ENCODE assay signal across 23 mouse cellular contexts in genomic region chr11:106842002-106842401, GRCm38 (mm10). TPM values are rescaled to one million over a fixed set of nuclear protein-coding genes. Genes with fewer than 3 reads are reported as not detected.
DNase-seq lines count a peak whose midpoint lies in the region; ATAC-seq and TF ChIP-seq lines count a peak whose summit lies in the region.
"Had no signal": no experiment of that assay in that cellular context is flagged by ENCODE, and none has a peak within 500 bp of the region (broad histone marks: within the 10 kb centered on the region; RNA-seq: fewer than 3 reads in every experiment).

No protein-coding gene starts in this region.

- no peaks in the 10 kb centered on the region for H3K27me3 ChIP-seq in kidney, adult 2 months (replicated peaks; ENCODE audit: control insufficient read depth, insufficient read depth, low read length)
- no peaks in the 10 kb centered on the region for H3K27me3 ChIP-seq in kidney, embryonic 14.5 days (ENCODE audit: control insufficient read depth, insufficient read depth, low read length)
- H3K27me3 ChIP-seq in liver, postnatal 0 days (ENCODE audit: insufficient read depth, low read length): no peaks in the 10 kb centered on the region
- H3K27me3 ChIP-seq: embryonic facial prominence, embryonic 15.5 days; neural tube, embryonic 13.5 days had no signal

- H3K36me3 ChIP-seq in kidney, adult 2 months (ENCODE audit: control insufficient read depth, insufficient read depth, low read length): peaks cover 7% of the 10 kb centered on the region
- H3K36me3 ChIP-seq in kidney, embryonic 14.5 days (ENCODE audit: control insufficient read depth, insufficient read depth, low read length): peaks cover 48% of the 10 kb centered on the region
- H3K36me3 ChIP-seq in liver, postnatal 0 days (replicated peaks; ENCODE audit: insufficient read depth, low read length): peaks cover 36% of the 10 kb centered on the region

- ATAC-seq in kidney, embryonic 14.5 days (ENCODE audit: low FRiP score, low TSS enrichment): no peak
- ATAC-seq in liver, postnatal 0 days: peak; percentile 77
- no peak for ATAC-seq in inflammation-experienced regulatory T-cells, adult 6 months
- ATAC-seq: CD4-positive, CD25-positive, alpha-beta regulatory T cell, adult 4 months; forebrain, embryonic 14.5 days; hindbrain, embryonic 16.5 days; intestine, embryonic 16.5 days had no signal

- TF ChIP-seq POLR2A in kidney, adult 2 months (IDR thresholded peaks at IDR 0.05; ENCODE audit: low read depth, low read length): no peak

- TF ChIP-seq EP300 in liver, postnatal 0 days (IDR thresholded peaks at IDR 0.05; ENCODE audit: low read depth): no peak

- DNase-seq in cerebellum, adult 18-20 months: peak; percentile 52 to 61
- DNase-seq in cerebellum, adult 8-10 months: no peak
- DNase-seq in kidney, adult 2 months: peak; percentile 73
- DNase-seq in liver, postnatal 0 days: no peak
- DNase-seq in liver: no peak
- DNase-seq: adrenal gland, postnatal 14 days; lung, postnatal 4 days; midbrain, embryonic 14.5 days; retina, postnatal 1 day; right cerebral cortex, postnatal 25 days; spleen, adult 18-20 months had no signal

- WGBS in kidney, adult 2 months: 59% methylated on average over 3 of the region's 3 CpGs
- WGBS in kidney, embryonic 14.5 days: 92% methylated on average over 3 of the region's 3 CpGs
- 83% methylated on average over 3 of the region's 3 CpGs for WGBS in liver, postnatal 0 days (ENCODE audit: insufficient replicate concordance)

- no peak overlapping the region for H3K4me3 ChIP-seq in kidney, adult 2 months (ENCODE audit: insufficient read depth, low read depth, low read length)
- H3K4me3 ChIP-seq in kidney, embryonic 14.5 days (ENCODE audit: low read length): no peak overlapping the region
- H3K4me3 ChIP-seq in liver, postnatal 0 days (ENCODE audit: low read depth, low read length): no peak overlapping the region
- H3K4me3 ChIP-seq: embryonic facial prominence, embryonic 15.5 days; heart, embryonic 10.5 days; hindbrain, embryonic 10.5 days; myocyte; neural tube, embryonic 13.5 days had no signal

- H3K9ac ChIP-seq in kidney, embryonic 14.5 days (ENCODE audit: low read depth, low read length): no peak overlapping the region
- no peak overlapping the region for H3K9ac ChIP-seq in liver, postnatal 0 days (replicated peaks)
- H3K9ac ChIP-seq: embryonic facial prominence, embryonic 15.5 days; liver, embryonic 14.5 days; neural tube, embryonic 13.5 days had no signal

- no peak for TF ChIP-seq CTCF in kidney, adult 2 months (conservative IDR thresholded peaks at IDR 0.05; ENCODE audit: insufficient read depth, insufficient read length, low read depth, low read length)
- TF ChIP-seq CTCF in liver, postnatal 0 days (IDR thresholded peaks at IDR 0.05; ENCODE audit: low read depth): no peak

- 0 out of 2 replicates have a peak overlapping the region, but pooled peaks have one; percentile 29 for H3K27ac ChIP-seq in kidney, adult 2 months (ENCODE audit: insufficient read depth, low read depth, low read length)
- no peak overlapping the region for H3K27ac ChIP-seq in kidney, embryonic 14.5 days (ENCODE audit: low read depth, low read length)
- peak overlapping the region; percentile 56; the same call in 1 of the 2 replicates for H3K27ac ChIP-seq in liver, postnatal 0 days (ENCODE audit: low read depth)
- H3K27ac ChIP-seq: embryonic facial prominence, embryonic 15.5 days; heart, embryonic 10.5 days; hindbrain, embryonic 10.5 days; liver, embryonic 14.5 days; neural tube, embryonic 13.5 days had no signal

- no peak overlapping the region for H3K4me2 ChIP-seq in kidney, embryonic 14.5 days (replicated peaks; ENCODE audit: low read depth, low read length)
- no peak overlapping the region for H3K4me2 ChIP-seq in liver, postnatal 0 days (ENCODE audit: low read depth, low read length)
- H3K4me2 ChIP-seq: embryonic facial prominence, embryonic 15.5 days; neural tube, embryonic 13.5 days had no signal

- peaks cover 4% of the 10 kb centered on the region; the same call in 1 of the 2 replicates for H3K4me1 ChIP-seq in kidney, adult 2 months (ENCODE audit: control insufficient read depth, insufficient read depth, low read length)
- H3K4me1 ChIP-seq in kidney, embryonic 14.5 days (ENCODE audit: control insufficient read depth, insufficient read depth, low read length): no peaks in the 10 kb centered on the region
- H3K4me1 ChIP-seq in liver, postnatal 0 days (ENCODE audit: insufficient read depth): no peaks in the 10 kb centered on the region
- H3K4me1 ChIP-seq: heart, embryonic 10.5 days; hindbrain, embryonic 10.5 days; neural tube, embryonic 13.5 days had no signal

- no peaks in the 10 kb centered on the region for H3K9me3 ChIP-seq in kidney, embryonic 14.5 days (ENCODE audit: control insufficient read depth, low read length)
- H3K9me3 ChIP-seq in liver, postnatal 0 days (ENCODE audit: low read length): no peaks in the 10 kb centered on the region
- H3K9me3 ChIP-seq: embryonic facial prominence, embryonic 15.5 days; heart, embryonic 10.5 days; hindbrain, embryonic 10.5 days; neural tube, embryonic 13.5 days had no signal

RNA-seq across cellular contexts. Expression of gene Cep95, which starts 53.0 kb away (rescaled TPM):
- 2.2 and 3.6 TPM in 2 replicates for polyA plus RNA-seq in kidney, adult 2 months (2012; rRNA removed)
- polyA plus RNA-seq in kidney, embryonic 14.5 days (2014; fragmentation: Nextera tagmentation; extraction: Ambion mirVana): 18.8 and 21.3 TPM in 2 replicates
- polyA plus RNA-seq in liver, postnatal 0 days (2015; fragmentation: Nextera tagmentation; extraction: Ambion mirVana): 4.6 and 5.1 TPM in 2 replicates
- 10 to 100 TPM; 23.6 to 40.6 (median 34.6) TPM for polyA plus RNA-seq in inflammation-experienced regulatory T-cells, adult 6 months (2017; shearing (Covaris generic))

RNA-seq across cellular contexts. Expression of gene Ddx5, which starts 53.0 kb away (rescaled TPM):
- 253 and 261 TPM in 2 replicates for polyA plus RNA-seq in kidney, adult 2 months (2012; rRNA removed)
- polyA plus RNA-seq in kidney, embryonic 14.5 days (2014; fragmentation: Nextera tagmentation; extraction: Ambion mirVana): 369 and 392 TPM in 2 replicates
- 114 and 115 TPM in 2 replicates for polyA plus RNA-seq in liver, postnatal 0 days (2015; fragmentation: Nextera tagmentation; extraction: Ambion mirVana)
- polyA plus RNA-seq in inflammation-experienced regulatory T-cells, adult 6 months (2017; shearing (Covaris generic)): 100 to 1,000 TPM; 400 to 575 (median 510) TPM

Comparison
In these comparisons a context has a peak if more than half of its experiments do, and no peak if none do; other contexts are left out.
1. DNase-seq: peak in cerebellum, adult 18-20 months (2 of 2) and kidney, adult 2 months (single experiment); none in cerebellum, adult 8-10 months (single experiment), liver, postnatal 0 days (single experiment) and liver (single experiment).